Mouse (Mus musculus) embryo, embryonic 11.5 days (tissue): Measurements from ENCODE around the gene Auts2.

ENCODE experiments used
- DNase-seq: peaks from one replicate; pipeline ENCODE4 v3.0.0-alpha.2; 2012; ENCODE audit warnings: low read depth, low spot score

Auts2 gene

GRCm38 (mm10) chr5:132268351-132268967 is 274.7 kb downstream of the Auts2 start:
- DNase-seq, result no peak

GRCm38 (mm10) chr5:132265015-132265414 is 278.1 kb downstream of the Auts2 start:
- DNase-seq, result no peak

GRCm38 (mm10) chr5:132261750-132262149 is 281.4 kb downstream of the Auts2 start:
- no peak for DNase-seq

- no peak for DNase-seq
Observed at GRCm38 (mm10) chr5:132258882-132259281, 284.3 kb downstream of the Auts2 start.

GRCm38 (mm10) chr5:132255579-132255978 is 287.6 kb downstream of the Auts2 start:
- no peak for DNase-seq

- no peak for DNase-seq
Observed at GRCm38 (mm10) chr5:132249523-132249922, 293.6 kb downstream of the Auts2 start.

GRCm38 (mm10) chr5:132248069-132248468 is 295.1 kb downstream of the Auts2 start:
- no peak for DNase-seq

- no peak for DNase-seq
Observed at GRCm38 (mm10) chr5:132235460-132235859, 307.7 kb downstream of the Auts2 start.

GRCm38 (mm10) chr5:132234471-132234870 is 308.7 kb downstream of the Auts2 start:
- DNase-seq, result no peak

GRCm38 (mm10) chr5:132231280-132232047 is 311.7 kb downstream of the Auts2 start:
- DNase-seq, result peak; percentile 59

- DNase-seq, result peak; percentile 8
Observed at GRCm38 (mm10) chr5:132229644-132230357, 313.3 kb downstream of the Auts2 start.

- DNase-seq, result no peak
Observed at GRCm38 (mm10) chr5:132229023-132229422, 314.1 kb downstream of the Auts2 start.

- DNase-seq, result no peak
Observed at GRCm38 (mm10) chr5:132220376-132220930, 322.7 kb downstream of the Auts2 start.

- no peak for DNase-seq
Observed at GRCm38 (mm10) chr5:132216143-132216542, 327.0 kb downstream of the Auts2 start.

- no peak for DNase-seq
Observed at GRCm38 (mm10) chr5:132212446-132212845, 330.7 kb downstream of the Auts2 start.

GRCm38 (mm10) chr5:132209694-132210093 is 333.4 kb downstream of the Auts2 start:
- no peak for DNase-seq

GRCm38 (mm10) chr5:132206220-132206619 is 336.9 kb downstream of the Auts2 start:
- no peak for DNase-seq

- DNase-seq, result no peak
Observed at GRCm38 (mm10) chr5:132203846-132204245, 339.3 kb downstream of the Auts2 start.

GRCm38 (mm10) chr5:132201077-132201645 is 342.0 kb downstream of the Auts2 start:
- DNase-seq, result no peak

- no peak for DNase-seq
Observed at GRCm38 (mm10) chr5:132200595-132200994, 342.5 kb downstream of the Auts2 start.

- no peak for DNase-seq
Observed at GRCm38 (mm10) chr5:132195048-132195533, 348.1 kb downstream of the Auts2 start.

GRCm38 (mm10) chr5:132190190-132190589 is 353.0 kb downstream of the Auts2 start:
- DNase-seq, result no peak
